Mouse (Mus musculus): ENCODE results near the gene Nptxr.

DNA sequence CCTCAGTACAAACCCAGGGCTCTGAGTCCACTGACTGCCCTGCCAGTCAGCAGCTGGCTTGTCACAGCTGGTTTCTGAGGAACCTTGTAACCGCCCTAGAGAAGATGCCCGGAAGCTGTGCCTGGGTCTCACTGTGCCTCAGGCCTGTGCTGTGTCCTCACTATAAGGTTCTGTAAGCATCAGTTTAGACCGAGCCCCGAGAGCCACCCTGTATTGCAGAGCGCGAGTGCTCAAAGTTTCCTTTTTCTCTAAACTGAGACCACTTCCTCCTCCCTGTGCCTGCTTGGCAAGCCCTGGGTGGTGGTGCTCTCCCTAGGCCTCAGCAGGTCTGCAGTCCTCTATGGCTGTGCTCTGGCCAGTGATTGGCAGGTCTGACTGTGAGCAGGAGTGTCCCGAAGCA, 55.4 kb downstream of the Nptxr start:
- TF ChIP-seq GATA1 (IDR thresholded peaks at IDR 0.05; ENCODE audit: borderline replicate concordance, low read length) (no peak), FLI1 (IDR thresholded peaks at IDR 0.05; ENCODE audit: low read length) (no peak)

All from megakaryocyte, embryonic 14.5 days (primary cell).